Comparison of ENCODE assay signal across 14 mouse cellular contexts in the genomic region with DNA sequence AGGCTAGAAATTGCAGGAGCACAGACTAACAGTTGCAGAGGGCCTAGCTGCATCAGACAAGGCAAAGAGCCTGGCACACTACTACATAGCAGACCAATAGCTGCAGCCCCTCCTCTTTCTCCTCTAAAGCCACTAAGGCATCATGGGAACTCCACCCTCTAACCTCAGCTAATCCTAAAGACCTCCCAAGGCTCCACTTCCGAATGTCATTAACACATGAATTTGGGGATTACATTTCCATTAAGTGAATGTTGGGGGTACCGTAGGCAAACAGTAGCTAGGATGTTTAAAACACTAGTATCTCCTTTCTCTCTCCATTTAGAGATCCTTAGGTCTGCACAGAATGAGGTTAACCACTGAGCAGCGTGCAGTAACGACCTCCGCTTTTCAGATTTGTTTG.
"Had no signal": no experiment of that assay in that cellular context is flagged by ENCODE, and none has a peak within 500 bp of the region (broad histone marks: within the 10 kb centered on the region; RNA-seq: fewer than 3 reads in every experiment).

No protein-coding gene starts in this region.

- H3K9me3 ChIP-seq: kidney, embryonic 15.5 days; limb, embryonic 15.5 days; liver, embryonic 13.5 days; lung, embryonic 15.5 days; megakaryocyte, embryonic 14.5 days; neural tube, embryonic 12.5 days; stomach, embryonic 15.5 days had no signal

- H3K4me1 ChIP-seq: liver, embryonic 13.5 days; stomach, embryonic 15.5 days had no signal

- H3K36me3 ChIP-seq: kidney, embryonic 15.5 days; limb, embryonic 15.5 days; liver, embryonic 13.5 days; lung, embryonic 15.5 days; neural tube, embryonic 12.5 days; stomach, embryonic 15.5 days had no signal

- H3K4me3 ChIP-seq: kidney, embryonic 15.5 days; limb, embryonic 15.5 days; liver, embryonic 13.5 days; lung, embryonic 15.5 days; megakaryocyte, embryonic 14.5 days; neural tube, embryonic 12.5 days; stomach, embryonic 15.5 days had no signal

- H3K4me2 ChIP-seq: kidney, embryonic 15.5 days; limb, embryonic 15.5 days; liver, embryonic 13.5 days; lung, embryonic 15.5 days; neural tube, embryonic 12.5 days; stomach, embryonic 15.5 days had no signal

- H3K27ac ChIP-seq: kidney, embryonic 15.5 days; limb, embryonic 15.5 days; liver, embryonic 13.5 days; lung, embryonic 15.5 days; macrophage; neural tube, embryonic 12.5 days; stomach, embryonic 15.5 days had no signal

- ATAC-seq: liver, postnatal 0 days had no signal

- H3K9ac ChIP-seq: kidney, embryonic 15.5 days; limb, embryonic 15.5 days; liver, embryonic 13.5 days; liver, postnatal 0 days; lung, embryonic 15.5 days; neural tube, embryonic 12.5 days; stomach, embryonic 15.5 days had no signal

- H3K27me3 ChIP-seq: kidney, embryonic 15.5 days; limb, embryonic 15.5 days; liver, embryonic 13.5 days; lung, embryonic 15.5 days; neural tube, embryonic 12.5 days; stomach, embryonic 15.5 days had no signal

- DNase-seq: kidney, adult 2 months; kidney, postnatal 14 days; liver, embryonic 13.5 days; liver, postnatal 0 days; lung, postnatal 14 days; thymus, adult 2 months; thymus, postnatal 25 days had no signal
